29 mouse cellular contexts compared by ENCODE assay signal in genomic region chr4:100141626-100142025, GRCm38 (mm10). TPM values are rescaled to one million over a fixed set of nuclear protein-coding genes. Genes with fewer than 3 reads are reported as not detected.
A peak's percentile ranks its signal among the peaks of the same experiment; 100 is the strongest.
DNase-seq lines count a peak whose midpoint lies in the region; ATAC-seq and TF ChIP-seq lines count a peak whose summit lies in the region.
"Had no signal": no experiment of that assay in that cellular context is flagged by ENCODE, and none has a peak within 500 bp of the region (broad histone marks: within the 10 kb centered on the region; RNA-seq: fewer than 3 reads in every experiment).

No protein-coding gene starts in this region.

- peak overlapping the region; percentile 48; the same call in 1 of the 2 replicates for H3K27ac ChIP-seq in heart, embryonic 12.5 days (ENCODE audit: poor library complexity, severe bottlenecking)
- no peak overlapping the region for H3K27ac ChIP-seq in kidney, adult 2 months (ENCODE audit: insufficient read depth, low read depth, low read length)
- H3K27ac ChIP-seq in lung, postnatal 0 days (ENCODE audit: low read length) = no peak overlapping the region
- H3K27ac ChIP-seq: embryonic facial prominence, embryonic 10.5 days; embryonic facial prominence, embryonic 15.5 days; forebrain, embryonic 12.5 days; hindbrain, embryonic 14.5 days; liver, embryonic 15.5 days; midbrain, embryonic 10.5 days; midbrain, embryonic 15.5 days; neural tube, embryonic 15.5 days; stomach, embryonic 15.5 days had no signal

- H3K4me1 ChIP-seq in heart, embryonic 12.5 days (replicated peaks) = peaks cover 19% of the 10 kb centered on the region
- H3K4me1 ChIP-seq in kidney, adult 2 months (ENCODE audit: control insufficient read depth, insufficient read depth, low read length) = peaks cover 3% of the 10 kb centered on the region; the same call in 1 of the 2 replicates
- H3K4me1 ChIP-seq in lung, postnatal 0 days (ENCODE audit: insufficient read depth, low read depth, low read length) = peaks cover 4% of the 10 kb centered on the region; the same call in 1 of the 2 replicates
- H3K4me1 ChIP-seq: forebrain, embryonic 12.5 days; liver, embryonic 15.5 days; midbrain, embryonic 10.5 days; midbrain, embryonic 15.5 days; neural tube, embryonic 15.5 days had no signal

- no peaks in the 10 kb centered on the region for H3K9me3 ChIP-seq in heart, embryonic 12.5 days (replicated peaks)
- no peaks in the 10 kb centered on the region for H3K9me3 ChIP-seq in lung, postnatal 0 days (ENCODE audit: low read length)
- H3K9me3 ChIP-seq: embryonic facial prominence, embryonic 10.5 days; embryonic facial prominence, embryonic 15.5 days; forebrain, embryonic 12.5 days; G1E; liver, embryonic 15.5 days; midbrain, embryonic 10.5 days; midbrain, embryonic 15.5 days; neural tube, embryonic 15.5 days; stomach, embryonic 15.5 days had no signal

- no peak for TF ChIP-seq CTCF in kidney, adult 2 months (conservative IDR thresholded peaks at IDR 0.05; ENCODE audit: insufficient read depth, insufficient read length, low read depth, low read length)
- no peak for TF ChIP-seq CTCF in lung, postnatal 0 days (IDR thresholded peaks at IDR 0.05)

- WGBS in heart, embryonic 12.5 days = 2% methylated on average over 2 of the region's 2 CpGs
- WGBS in kidney, adult 2 months = 66% methylated on average over 2 of the region's 2 CpGs
- WGBS in lung, postnatal 0 days = 40% methylated on average over 2 of the region's 2 CpGs

- no peak for DNase-seq in heart, adult 18-20 months
- DNase-seq in heart, postnatal 10 days = peak; percentile 39 to 43
- DNase-seq in heart, adult 9 months (ENCODE audit: low spot score in 2 of 2) = no peak
- DNase-seq in kidney, postnatal 10 days = peak; percentile 38
- DNase-seq in kidney, adult 2 months = no peak
- DNase-seq in lung, postnatal 0 days (ENCODE audit: low spot score) = peak; percentile 13
- no peak for DNase-seq in lung, postnatal 36 days
- DNase-seq: adrenal gland, postnatal 10 days; cerebellum, adult 8-10 months; cerebellum, postnatal 25 days; forebrain, postnatal 0 days; layer of hippocampus, adult 9-11 months; lung, postnatal 14 days; retina, postnatal 1 day; right cerebral cortex, postnatal 14 days; thymus, adult 18-20 months; thymus, postnatal 25 days had no signal

- no peaks in the 10 kb centered on the region for H3K36me3 ChIP-seq in heart, embryonic 12.5 days
- no peaks in the 10 kb centered on the region for H3K36me3 ChIP-seq in kidney, adult 2 months (ENCODE audit: control insufficient read depth, insufficient read depth, low read length)
- H3K36me3 ChIP-seq in lung, postnatal 0 days (ENCODE audit: insufficient read depth, low read length) = no peaks in the 10 kb centered on the region
- H3K36me3 ChIP-seq: embryonic facial prominence, embryonic 10.5 days; embryonic facial prominence, embryonic 15.5 days; forebrain, embryonic 12.5 days; G1E; liver, embryonic 15.5 days; midbrain, embryonic 10.5 days; midbrain, embryonic 15.5 days; neural tube, embryonic 15.5 days; stomach, embryonic 15.5 days had no signal

- no peak for ATAC-seq in heart, embryonic 12.5 days (ENCODE audit: insufficient number of reproducible peaks, low FRiP score)
- ATAC-seq in lung, postnatal 0 days = peak; percentile 44
- ATAC-seq: forebrain, postnatal 0 days; midbrain, embryonic 15.5 days had no signal

- TF ChIP-seq POLR2A in kidney, adult 2 months (IDR thresholded peaks at IDR 0.05; ENCODE audit: low read depth, low read length) = no peak

- no peak overlapping the region for H3K4me3 ChIP-seq in heart, embryonic 12.5 days
- H3K4me3 ChIP-seq in kidney, adult 2 months (ENCODE audit: insufficient read depth, low read depth, low read length) = no peak overlapping the region
- no peak overlapping the region for H3K4me3 ChIP-seq in lung, postnatal 0 days (ENCODE audit: low read depth, low read length)
- H3K4me3 ChIP-seq: embryonic facial prominence, embryonic 10.5 days; embryonic facial prominence, embryonic 15.5 days; forebrain, embryonic 12.5 days; liver, embryonic 15.5 days; midbrain, embryonic 10.5 days; midbrain, embryonic 15.5 days; neural tube, embryonic 15.5 days; stomach, embryonic 15.5 days had no signal

- H3K27me3 ChIP-seq in heart, embryonic 12.5 days (replicated peaks) = no peaks in the 10 kb centered on the region
- H3K27me3 ChIP-seq in kidney, adult 2 months (replicated peaks; ENCODE audit: control insufficient read depth, insufficient read depth, low read length) = 0 out of 2 replicates have a peak, but pooled peaks cover 1% of the 10 kb centered on the region
- no peaks in the 10 kb centered on the region for H3K27me3 ChIP-seq in lung, postnatal 0 days (replicated peaks; ENCODE audit: insufficient read depth, low read length)
- H3K27me3 ChIP-seq: embryonic facial prominence, embryonic 15.5 days; forebrain, embryonic 12.5 days; liver, embryonic 15.5 days; midbrain, embryonic 15.5 days; neural tube, embryonic 15.5 days; stomach, embryonic 15.5 days had no signal

- no peak overlapping the region for H3K9ac ChIP-seq in heart, embryonic 12.5 days
- H3K9ac ChIP-seq in lung, postnatal 0 days (replicated peaks; ENCODE audit: low read depth) = no peak overlapping the region
- H3K9ac ChIP-seq: embryonic facial prominence, embryonic 15.5 days; forebrain, embryonic 12.5 days; forebrain, postnatal 0 days; hindbrain, embryonic 14.5 days; liver, embryonic 15.5 days; midbrain, embryonic 15.5 days; neural tube, embryonic 15.5 days; stomach, embryonic 15.5 days had no signal

- H3K4me2 ChIP-seq in heart, embryonic 12.5 days = no peak overlapping the region
- H3K4me2 ChIP-seq in lung, postnatal 0 days (replicated peaks; ENCODE audit: low read depth, low read length) = no peak overlapping the region
- H3K4me2 ChIP-seq: embryonic facial prominence, embryonic 15.5 days; forebrain, embryonic 12.5 days; hindbrain, embryonic 14.5 days; liver, embryonic 15.5 days; midbrain, embryonic 15.5 days; neural tube, embryonic 15.5 days; stomach, embryonic 15.5 days had no signal

- intact Hi-C loops in heart, postnatal 10 days (cut with DNase I) = no loop called here

- no peak for TF ChIP-seq EP300 in lung, postnatal 0 days (IDR thresholded peaks at IDR 0.05)

RNA-seq across cellular contexts. Expression of gene Ror1, which starts 46.0 kb away (rescaled TPM):
- 13.9 and 15.0 TPM in 2 replicates for polyA plus RNA-seq in heart, embryonic 12.5 days (2016; fragmentation: Nextera tagmentation; extraction: Ambion mirVana)
- 1 to 10 TPM; 3.6 to 3.7 TPM for total RNA-seq in heart, adult 18-20 months (2021)
- 10 to 100 TPM; 23.5 to 24.0 TPM for total RNA-seq in heart, postnatal 10 days (2021)
- polyA plus RNA-seq in kidney, adult 2 months (2012; rRNA removed) = 2.2 and 2.8 TPM in 2 replicates
- polyA plus RNA-seq in lung, postnatal 0 days (2015; fragmentation: Nextera tagmentation; extraction: Ambion mirVana) = 5.5 and 6.2 TPM in 2 replicates
- total RNA-seq: megakaryocyte progenitor cell, adult 5-6 weeks had no signal
- polyA plus RNA-seq: G1E had no signal

Comparison
In these comparisons a context has a peak if more than half of its experiments do, and no peak if none do; other contexts are left out.
1. DNase-seq: peak in heart, postnatal 10 days (2 of 2), kidney, postnatal 10 days (single experiment) and lung, postnatal 0 days (single experiment); none in heart, adult 18-20 months (0 of 2), heart, adult 9 months (0 of 2), kidney, adult 2 months (single experiment) and lung, postnatal 36 days (single experiment).